Mouse (Mus musculus) right cerebral cortex, postnatal 36 days (tissue): ENCODE results near the gene 1700006A11Rik.
A peak's percentile ranks its signal among the peaks of the same experiment; 100 is the strongest.
"Not testable (repeated sequence)": the region's sequence is repeated elsewhere in the genome, so short reads cannot be mapped to it uniquely, and the experiment has no call there.

ENCODE experiments used
- DNase-seq, 2 experiments: peaks; one replicate each; pipeline ENCODE4 v3.0.0; 2022; ENCODE audit warnings: low spot score in 2 of 2, mixed read lengths in 1 of 2

The 1700006A11Rik gene

GRCm38 (mm10) chr3:124425940-124426339 lies at the start of gene 1700006A11Rik:
TSS of gene 1700006A11Rik (minus strand) at chr3:124426040.
- DNase-seq: no peak

DNA sequence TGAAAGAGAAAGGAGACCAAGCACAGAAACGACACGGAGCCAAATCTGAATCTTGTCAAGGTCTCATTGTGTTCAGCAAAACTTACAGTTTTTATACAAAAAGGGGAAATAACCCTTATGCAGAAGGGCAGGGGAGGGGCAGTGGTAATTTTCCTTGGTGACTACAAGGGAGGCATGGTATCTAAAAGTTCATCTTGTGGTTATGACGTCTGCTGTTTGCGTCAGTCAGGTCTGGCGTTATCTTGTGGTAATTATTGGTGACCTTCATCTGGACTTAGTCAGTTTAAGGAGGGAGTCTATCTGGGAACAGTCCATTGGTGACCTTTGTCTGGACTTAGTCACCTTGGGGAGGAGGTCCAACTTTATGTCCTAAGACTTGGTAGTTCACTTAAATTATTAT lies 48.5 kb upstream of the 1700006A11Rik start:
- not testable (repeated sequence) for DNase-seq

GRCm38 (mm10) chr3:124466102-124466730 lies 40.4 kb upstream of the 1700006A11Rik start:
- no peak for DNase-seq

DNA sequence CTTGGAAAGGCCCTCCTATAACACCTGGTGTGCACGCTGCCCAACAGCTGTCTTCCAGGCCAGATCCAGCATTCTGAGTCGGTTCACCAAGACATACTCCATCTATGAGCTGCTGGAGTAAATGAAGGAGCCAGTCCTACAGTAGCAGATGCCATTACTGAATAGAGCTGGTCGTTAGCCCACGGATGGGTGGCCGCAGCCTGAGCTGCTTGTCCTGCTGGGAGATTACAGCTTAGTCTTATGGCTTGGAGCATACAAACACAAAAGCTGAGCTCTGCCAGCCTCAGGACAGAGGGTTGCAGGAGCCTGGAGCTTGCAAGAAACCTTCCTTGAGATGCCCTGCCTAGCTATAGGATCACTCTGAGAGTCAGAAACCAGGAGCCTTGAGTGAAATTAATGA lies 33.6 kb downstream of the 1700006A11Rik start:
- DNase-seq: no peak

DNA sequence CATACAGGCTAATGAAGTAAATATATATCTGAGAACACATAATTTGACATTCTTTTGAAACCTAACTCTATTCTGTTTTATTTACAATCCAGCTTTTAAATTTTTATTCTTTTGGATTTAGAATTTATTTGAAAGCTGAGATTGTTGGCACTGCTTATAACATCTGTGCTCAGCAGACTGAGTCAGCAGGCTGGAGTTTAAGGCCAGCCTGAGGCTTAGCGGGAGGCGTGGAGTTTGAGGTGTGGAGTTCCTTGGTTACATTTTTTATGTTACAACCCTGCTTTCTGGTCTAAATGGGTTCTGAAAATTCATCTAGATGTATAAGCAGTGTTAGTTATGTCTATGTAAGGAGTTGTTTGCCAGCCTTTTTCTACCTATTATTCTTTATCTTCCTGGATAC lies 35.7 kb downstream of the 1700006A11Rik start:
- DNase-seq: no peak

- no peak for DNase-seq
These were observed 36.2 kb downstream of the 1700006A11Rik start for GRCm38 (mm10) chr3:124389650-124390049.

GRCm38 (mm10) chr3:124385377-124385776 lies 40.5 kb downstream of the 1700006A11Rik start:
- not testable (repeated sequence) for DNase-seq

- no peak for DNase-seq
These were observed 53.8 kb downstream of the 1700006A11Rik start for GRCm38 (mm10) chr3:124372031-124372430.

DNA sequence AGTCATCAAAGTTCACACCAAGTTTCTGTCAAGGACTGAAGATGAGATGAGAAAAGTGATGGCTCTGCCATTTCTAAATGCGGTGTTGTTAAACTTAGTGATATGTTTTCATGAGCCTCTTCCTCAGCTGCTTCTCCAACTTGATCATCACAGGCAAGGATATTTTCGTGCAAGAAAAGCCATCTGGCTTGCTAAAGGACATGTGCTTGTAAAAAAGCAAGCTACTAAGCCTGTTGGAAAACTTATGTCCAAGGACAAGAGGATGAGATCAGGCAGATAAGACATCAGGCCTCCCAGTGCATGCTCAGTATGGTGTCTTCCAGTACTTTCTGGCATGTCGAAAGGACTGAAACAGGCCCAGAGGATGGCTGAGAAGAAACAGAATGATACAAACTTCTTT lies 68.3 kb downstream of the 1700006A11Rik start:
- peak; percentile 4 to 35 for DNase-seq
